Mouse (Mus musculus): ENCODE data around the gene Echdc3. TPM values are rescaled to one million over a fixed set of nuclear protein-coding genes. Genes with fewer than 3 reads are reported as not detected.

The Echdc3 gene
- polyA plus RNA-seq (2012; rRNA removed) = 60.8 and 69.0 TPM in 2 replicates

GRCm38 (mm10) chr2:6212724-6213511, at the start of gene Echdc3:
Echdc3 (minus strand) TSS chr2:6213033.

Other genes starting within 250 kb of the Echdc3 start
- gene Proser2, start 82.8 kb downstream of the Echdc3 start, polyA plus RNA-seq (2012; rRNA removed) = 6.2 and 7.7 TPM in 2 replicates
- gene Usp6nl, start 109.6 kb upstream of the Echdc3 start, polyA plus RNA-seq (2012; rRNA removed) = 3.0 TPM in 2 replicates